ENCODE assay signal across 8 mouse cellular contexts in the genomic region with DNA sequence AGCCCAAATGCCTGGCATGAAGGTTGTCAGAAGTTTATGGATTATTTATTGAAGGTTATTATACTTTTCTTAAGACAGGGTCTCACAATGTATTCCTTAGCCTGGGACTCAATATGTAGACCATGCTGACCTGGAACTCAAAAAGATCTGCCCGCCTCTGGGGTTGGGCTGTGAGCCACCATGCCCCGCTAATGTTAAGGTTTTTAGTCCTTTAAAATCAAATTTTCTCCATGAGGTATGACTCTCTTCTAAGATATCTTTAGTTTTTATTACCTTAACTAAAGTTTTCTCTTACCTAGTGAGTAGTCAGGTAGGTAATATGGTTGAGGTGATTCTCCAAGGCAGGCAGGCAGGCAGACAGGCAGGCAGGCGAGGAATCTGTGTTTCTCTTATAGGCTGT. TPM values are rescaled to one million over a fixed set of nuclear protein-coding genes. Genes with fewer than 3 reads are reported as not detected.
A peak's percentile ranks its signal among the peaks of the same experiment; 100 is the strongest.
DNase-seq lines count a peak whose midpoint lies in the region; ATAC-seq lines count a peak whose summit lies in the region.

No protein-coding gene starts in this region.

- no peaks in the 10 kb centered on the region for H3K27me3 ChIP-seq in heart, embryonic 11.5 days (ENCODE audit: control insufficient read depth, insufficient read depth, low read length)
- H3K27me3 ChIP-seq in hindbrain, embryonic 11.5 days (ENCODE audit: control insufficient read depth, insufficient read depth, low read length) = no peaks in the 10 kb centered on the region
- H3K27me3 ChIP-seq in midbrain, embryonic 10.5 days (ENCODE audit: low read depth, poor library complexity, severe bottlenecking) = no peaks in the 10 kb centered on the region

- H3K4me3 ChIP-seq in heart, embryonic 11.5 days (ENCODE audit: low read depth, low read length) = peak overlapping the region; percentile 100
- peak overlapping the region; percentile 100 for H3K4me3 ChIP-seq in hindbrain, embryonic 11.5 days (ENCODE audit: low read depth, low read length)
- peak overlapping the region; percentile 100 for H3K4me3 ChIP-seq in midbrain, embryonic 10.5 days

- 0 out of 2 replicates have a peak overlapping the region, but pooled peaks have one; percentile 99 for H3K27ac ChIP-seq in heart, embryonic 11.5 days (ENCODE audit: low read depth, low read length)
- no peak overlapping the region for H3K27ac ChIP-seq in hindbrain, embryonic 11.5 days (ENCODE audit: low read depth, low read length)
- H3K27ac ChIP-seq in midbrain, embryonic 10.5 days (replicated peaks) = no peak overlapping the region

- peaks cover 14% of the 10 kb centered on the region for H3K4me1 ChIP-seq in heart, embryonic 11.5 days (ENCODE audit: control insufficient read depth, insufficient read depth, low read length)
- peaks cover 8% of the 10 kb centered on the region; the same call in 1 of the 2 replicates for H3K4me1 ChIP-seq in hindbrain, embryonic 11.5 days (replicated peaks; ENCODE audit: control insufficient read depth, insufficient read depth, low read length)
- H3K4me1 ChIP-seq in midbrain, embryonic 10.5 days = peaks cover 30% of the 10 kb centered on the region

- peak overlapping the region; percentile 99; the same call in 1 of the 2 replicates for H3K9ac ChIP-seq in heart, embryonic 11.5 days (ENCODE audit: low read depth, low read length)
- peak overlapping the region; percentile 99; the same call in 1 of the 2 replicates for H3K9ac ChIP-seq in hindbrain, embryonic 11.5 days (ENCODE audit: low read depth, low read length)

- WGBS in heart, embryonic 11.5 days (ENCODE audit: insufficient replicate concordance) = 58% methylated on average over 3 of the region's 3 CpGs
- 74% methylated on average over 3 of the region's 3 CpGs for WGBS in hindbrain, embryonic 11.5 days
- 75% methylated on average over 3 of the region's 3 CpGs for WGBS in midbrain, embryonic 10.5 days

- H3K36me3 ChIP-seq in heart, embryonic 11.5 days (ENCODE audit: control insufficient read depth, insufficient read depth, low read length) = peaks cover 9% of the 10 kb centered on the region
- no peaks in the 10 kb centered on the region for H3K36me3 ChIP-seq in hindbrain, embryonic 11.5 days (ENCODE audit: control insufficient read depth, insufficient read depth, low read length)
- H3K36me3 ChIP-seq in midbrain, embryonic 10.5 days = peaks cover 49% of the 10 kb centered on the region

- no peak for ATAC-seq in heart, embryonic 11.5 days (replicated peaks; ENCODE audit: insufficient number of reproducible peaks, low FRiP score, low TSS enrichment)
- no peak for ATAC-seq in hindbrain, embryonic 11.5 days (ENCODE audit: low FRiP score)
- ATAC-seq in cerebellum, adult (ENCODE audit: insufficient number of reproducible peaks, low FRiP score, low TSS enrichment) = no peak

- H3K4me2 ChIP-seq in heart, embryonic 11.5 days = peak overlapping the region; percentile 80
- H3K4me2 ChIP-seq in hindbrain, embryonic 11.5 days (replicated peaks; ENCODE audit: low read depth, low read length) = peak overlapping the region; percentile 76

- no peaks in the 10 kb centered on the region for H3K9me3 ChIP-seq in heart, embryonic 11.5 days (replicated peaks; ENCODE audit: control insufficient read depth, low read length)
- H3K9me3 ChIP-seq in hindbrain, embryonic 11.5 days (ENCODE audit: control insufficient read depth, low read length) = no peaks in the 10 kb centered on the region
- H3K9me3 ChIP-seq in midbrain, embryonic 10.5 days (replicated peaks) = no peaks in the 10 kb centered on the region

- DNase-seq in heart, adult 8-10 months (ENCODE audit: low spot score) = no peak
- peak; percentile 38 for DNase-seq in MN1 (ENCODE audit: low spot score)
- no peak for DNase-seq in hindbrain, embryonic 11.5 days (ENCODE audit: low spot score)
- no peak for DNase-seq in midbrain, embryonic 10.5 days (ENCODE audit: low spot score)
- DNase-seq in spleen, postnatal 36 days (ENCODE audit: low spot score in 2 of 2) = no peak
- no peak for DNase-seq in layer of hippocampus, adult 11-12 months (ENCODE audit: low spot score)

RNA-seq across cellular contexts. Expression of a gene that starts 1.2 kb away (rescaled TPM):
- 4.7 and 5.3 TPM in 2 replicates for polyA plus RNA-seq in heart, embryonic 11.5 days (2014; fragmentation: Nextera tagmentation; extraction: Ambion mirVana)
- 10 to 100 TPM; 10.5 to 12.1 (median 10.8) TPM for total RNA-seq in heart, adult 8-10 months (2022)
- 15.5 and 16.1 TPM in 2 replicates for polyA plus RNA-seq in hindbrain, embryonic 11.5 days (2014; fragmentation: Nextera tagmentation; extraction: Ambion mirVana)
- polyA plus RNA-seq in midbrain, embryonic 10.5 days (2016; fragmentation: Nextera tagmentation; extraction: Ambion mirVana) = 8.4 and 10.5 TPM in 2 replicates

RNA-seq across cellular contexts. Expression of a gene that starts 1.3 kb away (rescaled TPM):
- 135 and 142 TPM in 2 replicates for polyA plus RNA-seq in heart, embryonic 11.5 days (2014; fragmentation: Nextera tagmentation; extraction: Ambion mirVana)
- 100 to 1,000 TPM in 1 of 4 experiments, 10 to 100 TPM in 3; 94.3 to 102 (median 98.0) TPM for total RNA-seq in heart, adult 8-10 months (2022)
- polyA plus RNA-seq in hindbrain, embryonic 11.5 days (2014; fragmentation: Nextera tagmentation; extraction: Ambion mirVana) = 145 and 146 TPM in 2 replicates
- 137 and 144 TPM in 2 replicates for polyA plus RNA-seq in midbrain, embryonic 10.5 days (2016; fragmentation: Nextera tagmentation; extraction: Ambion mirVana)

RNA-seq across cellular contexts. Expression of a gene that starts 14.9 kb away (rescaled TPM):
- 44.7 and 45.8 TPM in 2 replicates for polyA plus RNA-seq in heart, embryonic 11.5 days (2014; fragmentation: Nextera tagmentation; extraction: Ambion mirVana)
- total RNA-seq in heart, adult 8-10 months (2022) = 1 to 10 TPM; 4.9 to 7.1 (median 6.0) TPM
- 62.3 and 68.1 TPM in 2 replicates for polyA plus RNA-seq in hindbrain, embryonic 11.5 days (2014; fragmentation: Nextera tagmentation; extraction: Ambion mirVana)
- polyA plus RNA-seq in midbrain, embryonic 10.5 days (2016; fragmentation: Nextera tagmentation; extraction: Ambion mirVana) = 74.9 and 90.2 TPM in 2 replicates

RNA-seq across cellular contexts. Expression of a gene that starts 43.6 kb away (rescaled TPM):
- 39.3 and 45.2 TPM in 2 replicates for polyA plus RNA-seq in heart, embryonic 11.5 days (2014; fragmentation: Nextera tagmentation; extraction: Ambion mirVana)
- 10 to 100 TPM; 10.1 to 14.0 (median 13.7) TPM for total RNA-seq in heart, adult 8-10 months (2022)
- polyA plus RNA-seq in hindbrain, embryonic 11.5 days (2014; fragmentation: Nextera tagmentation; extraction: Ambion mirVana) = 66.5 and 68.7 TPM in 2 replicates
- 66.9 and 68.4 TPM in 2 replicates for polyA plus RNA-seq in midbrain, embryonic 10.5 days (2016; fragmentation: Nextera tagmentation; extraction: Ambion mirVana)
